Mouse (Mus musculus) cerebellum, postnatal 36 days (tissue): ENCODE data around the gene Olfr1314.

Source experiments
- DNase-seq, 2 experiments: peaks; one replicate each; pipeline ENCODE4 v3.0.0; 2021 to 2022; ENCODE audit warnings: mixed read lengths in 2 of 2

Gene Olfr1314

DNA sequence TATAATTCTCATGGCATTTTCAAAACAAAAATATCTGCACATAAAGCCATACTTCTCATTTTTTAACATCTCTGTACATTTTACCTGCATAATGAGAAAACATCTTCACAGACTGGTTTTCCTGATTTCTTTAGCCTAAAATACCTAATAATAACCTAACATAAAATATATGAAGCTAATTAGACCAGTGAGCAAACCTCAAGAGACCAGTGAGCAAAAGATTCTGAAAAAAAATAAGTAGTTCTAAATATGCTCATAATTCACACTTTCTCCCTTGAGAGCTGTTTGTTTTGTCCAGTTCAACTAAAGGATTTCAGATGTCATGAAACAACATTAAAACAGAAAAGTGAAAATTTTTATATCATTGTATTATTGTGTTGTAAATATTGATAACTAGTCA lies at the start of gene Olfr1314:
Olfr1314 (minus strand) TSS at position 101 of the 400 bp plus-strand sequence.
- DNase-seq = no peak

DNA sequence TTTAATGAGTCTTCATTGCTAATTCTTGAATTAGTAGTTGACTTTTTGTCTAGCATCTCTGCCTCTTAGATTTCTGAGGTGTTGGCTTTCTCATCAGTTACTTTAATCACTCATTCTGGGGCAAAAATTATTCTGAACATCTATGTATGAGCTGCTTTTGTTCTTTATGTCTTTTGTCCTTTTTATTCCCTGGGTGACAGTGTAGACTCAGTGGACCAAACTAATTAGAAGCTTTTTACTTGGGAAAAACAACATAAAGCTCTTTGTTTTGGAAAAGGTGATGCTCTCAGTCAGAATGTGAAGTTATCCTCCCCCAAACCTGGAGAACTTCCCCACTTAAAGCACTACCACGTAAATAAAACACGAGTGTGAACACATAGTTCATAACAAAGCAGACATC lies 43.4 kb upstream of the Olfr1314 start, which contains the start of gene Olfr1317:
Olfr1317 (plus strand) TSS at position 301 of the 400 bp plus-strand sequence.
- no peak for DNase-seq

DNA sequence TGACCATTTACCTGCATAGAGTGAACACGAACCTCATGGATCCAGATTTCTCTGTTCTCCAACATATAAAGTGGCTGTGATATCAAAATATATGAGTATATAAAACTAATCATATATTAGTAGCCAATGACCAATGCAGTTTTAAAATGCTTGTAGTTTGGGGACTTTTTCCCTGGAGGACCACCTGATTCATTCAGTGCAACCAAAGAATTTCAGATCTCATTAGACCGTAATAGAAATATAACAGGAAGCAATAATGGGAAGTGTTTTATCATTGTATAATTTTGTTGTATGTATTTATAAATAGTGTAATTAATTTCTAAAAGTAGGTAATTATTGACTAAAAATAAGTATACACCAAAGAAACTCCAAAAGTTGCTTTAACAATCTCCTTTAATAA lies 38.3 kb upstream of the Olfr1314 start, which contains the start of gene Olfr1316:
Olfr1316 (minus strand) TSS at position 101 of the 400 bp plus-strand sequence.
- DNase-seq = no peak

DNA sequence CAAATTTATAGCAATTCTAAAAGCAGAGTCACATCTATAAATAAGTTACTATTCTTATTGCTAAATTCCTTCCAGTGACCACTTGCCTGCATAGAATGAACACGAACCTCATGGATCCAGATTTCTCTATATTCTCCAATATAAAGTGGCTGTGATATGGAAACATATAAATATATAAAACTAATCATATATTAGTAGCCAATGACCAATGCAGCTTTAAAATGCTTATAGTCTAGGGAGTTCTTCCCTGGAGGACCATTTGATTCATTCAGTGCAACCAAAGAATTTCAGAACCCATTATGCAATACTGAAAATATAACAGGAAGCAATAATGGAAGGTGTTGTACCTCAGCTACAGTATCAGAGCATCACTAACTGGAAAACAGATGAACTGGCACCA lies 18.8 kb upstream of the Olfr1314 start, which contains the start of gene Olfr1315-ps1:
Olfr1315-ps1 (minus strand) TSS at position 101 of the 400 bp plus-strand sequence.
- DNase-seq = no peak

DNA sequence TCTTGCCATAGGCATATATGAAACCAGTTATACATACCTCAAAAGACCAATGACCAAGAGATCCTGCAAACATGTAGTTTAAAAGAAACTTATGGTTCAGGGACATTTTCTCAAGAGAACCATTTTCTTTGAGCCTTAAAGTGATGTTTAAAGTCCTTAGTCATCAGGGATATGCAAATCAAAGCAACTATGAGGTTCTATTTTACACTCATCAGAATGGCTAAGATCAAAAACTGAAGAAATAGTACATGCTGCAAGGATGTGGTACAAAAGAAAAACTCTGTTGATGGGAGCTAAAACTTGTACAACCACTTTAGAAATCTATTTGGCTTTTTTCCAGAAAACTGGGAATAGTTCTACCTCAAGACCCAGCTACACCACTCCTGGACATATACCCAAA lies 18.8 kb downstream of the Olfr1314 start, which contains the start of gene Olfr1313:
Olfr1313 (minus strand) TSS at position 101 of the 400 bp plus-strand sequence.
- no peak for DNase-seq

DNA sequence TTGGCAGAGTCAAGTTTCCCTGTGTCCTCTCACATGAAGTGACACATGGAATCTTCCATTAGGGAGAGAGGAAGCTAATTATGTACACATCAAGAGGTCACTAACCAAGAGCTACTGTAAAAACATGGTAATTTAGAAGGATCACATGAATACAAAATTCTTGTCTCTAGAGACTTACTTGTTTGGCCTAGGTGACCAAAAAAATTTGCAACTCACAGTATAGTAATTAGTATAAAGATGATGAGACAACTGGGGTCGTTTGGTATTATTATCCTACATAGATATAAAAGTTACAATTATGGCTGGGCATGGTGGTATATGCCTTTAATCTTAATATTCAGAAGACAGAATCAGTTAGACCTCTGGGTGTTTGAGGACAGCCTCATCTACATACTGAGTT lies 46.4 kb downstream of the Olfr1314 start, which contains the start of gene Olfr1312:
Olfr1312 (minus strand) TSS at position 101 of the 400 bp plus-strand sequence.
- DNase-seq = no peak
